In the genomic region with DNA sequence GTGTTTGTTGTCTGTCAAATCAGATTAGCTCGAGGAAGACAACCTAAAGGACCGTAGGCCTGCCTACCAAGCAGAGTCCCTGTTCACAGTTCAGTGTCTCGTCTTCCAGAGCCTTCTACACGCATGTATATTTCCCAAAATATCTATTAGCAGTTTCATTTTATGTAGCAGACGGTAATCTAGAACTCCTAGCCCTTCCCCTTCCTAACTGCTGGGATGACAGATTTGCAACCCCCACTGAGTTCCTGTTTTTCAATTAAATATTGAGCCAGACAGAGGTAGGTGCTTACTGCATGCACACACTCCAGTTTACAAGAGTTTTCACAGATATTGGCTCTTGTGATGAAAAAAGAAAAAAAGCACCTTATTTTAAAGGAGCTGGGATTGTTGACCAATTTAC, we compare ENCODE assay signal across 15 mouse cellular contexts. TPM values are rescaled to one million over a fixed set of nuclear protein-coding genes. Genes with fewer than 3 reads are reported as not detected.
DNase-seq lines count a peak whose midpoint lies in the region; ATAC-seq and TF ChIP-seq lines count a peak whose summit lies in the region.
"Had no signal": no experiment of that assay in that cellular context is flagged by ENCODE, and none has a peak within 500 bp of the region (broad histone marks: within the 10 kb centered on the region; RNA-seq: fewer than 3 reads in every experiment).

No protein-coding gene starts in this region.

- H3K4me2 ChIP-seq in heart, embryonic 11.5 days, result no peak overlapping the region
- H3K4me2 ChIP-seq: embryonic facial prominence, embryonic 13.5 days had no signal

- H3K9me3 ChIP-seq in heart, embryonic 10.5 days, result no peaks in the 10 kb centered on the region
- no peaks in the 10 kb centered on the region for H3K9me3 ChIP-seq in heart, embryonic 11.5 days (replicated peaks; ENCODE audit: control insufficient read depth, low read length)
- H3K9me3 ChIP-seq: embryonic facial prominence, embryonic 13.5 days had no signal

- ATAC-seq in heart, embryonic 11.5 days (replicated peaks; ENCODE audit: insufficient number of reproducible peaks, low FRiP score, low TSS enrichment), result no peak
- ATAC-seq: inflammation-experienced regulatory T-cells, adult 6 months had no signal

- no peaks in the 10 kb centered on the region for H3K36me3 ChIP-seq in heart, embryonic 10.5 days
- no peaks in the 10 kb centered on the region for H3K36me3 ChIP-seq in heart, embryonic 11.5 days (ENCODE audit: control insufficient read depth, insufficient read depth, low read length)
- H3K36me3 ChIP-seq in thymus, adult 2 months (ENCODE audit: control insufficient read depth, insufficient read depth, low read length), result no peaks in the 10 kb centered on the region
- H3K36me3 ChIP-seq: embryonic facial prominence, embryonic 13.5 days had no signal

- H3K27ac ChIP-seq in heart, embryonic 10.5 days, result peak overlapping the region; percentile 42
- no peak overlapping the region for H3K27ac ChIP-seq in heart, embryonic 11.5 days (ENCODE audit: low read depth, low read length)
- peak overlapping the region; percentile 45 for H3K27ac ChIP-seq in left cerebral cortex, adult 2 months
- peak overlapping the region; percentile 50; the same call in 1 of the 2 replicates for H3K27ac ChIP-seq in thymus, adult 2 months (ENCODE audit: control insufficient read depth, insufficient read depth, low read length)
- H3K27ac ChIP-seq: embryonic facial prominence, embryonic 13.5 days had no signal

- WGBS in heart, embryonic 10.5 days, result 51% methylated on average over 5 of the region's 5 CpGs
- WGBS in heart, embryonic 11.5 days (ENCODE audit: insufficient replicate concordance), result 50% methylated on average over 5 of the region's 5 CpGs
- 28% methylated on average over 5 of the region's 5 CpGs for WGBS in thymus, adult 2 months

- H3K9ac ChIP-seq in heart, embryonic 11.5 days (ENCODE audit: low read depth, low read length), result no peak overlapping the region
- H3K9ac ChIP-seq: embryonic facial prominence, embryonic 13.5 days had no signal

- H3K4me3 ChIP-seq in heart, embryonic 10.5 days, result no peak overlapping the region
- H3K4me3 ChIP-seq in heart, embryonic 11.5 days (ENCODE audit: low read depth, low read length), result no peak overlapping the region
- no peak overlapping the region for H3K4me3 ChIP-seq in left cerebral cortex, adult 2 months
- no peak overlapping the region for H3K4me3 ChIP-seq in thymus, adult 2 months (ENCODE audit: control insufficient read depth, insufficient read depth, low read length)
- H3K4me3 ChIP-seq: embryonic facial prominence, embryonic 13.5 days had no signal

- no peak for TF ChIP-seq POLR2A in thymus, adult 2 months (IDR thresholded peaks at IDR 0.05; ENCODE audit: control insufficient read depth, extremely low read depth, insufficient read depth, low read length, poor library complexity)

- intact Hi-C loops in left cerebral cortex, adult 2 months (cut with DNase I), result no loop called here

- TF ChIP-seq CTCF in left cerebral cortex, adult 2 months (IDR thresholded peaks at IDR 0.05), result no peak
- TF ChIP-seq CTCF in thymus, adult 2 months (IDR thresholded peaks at IDR 0.05; ENCODE audit: borderline replicate concordance, control insufficient read depth, extremely low read depth, insufficient read depth, low read length, poor library complexity), result no peak

- H3K27me3 ChIP-seq in heart, embryonic 10.5 days (ENCODE audit: insufficient read depth, poor library complexity, severe bottlenecking), result 0 out of 2 replicates have a peak, but pooled peaks cover 4% of the 10 kb centered on the region
- H3K27me3 ChIP-seq in heart, embryonic 11.5 days (ENCODE audit: control insufficient read depth, insufficient read depth, low read length), result no peaks in the 10 kb centered on the region
- no peaks in the 10 kb centered on the region for H3K27me3 ChIP-seq in thymus, adult 2 months (ENCODE audit: control insufficient read depth, insufficient read depth, low read length)
- H3K27me3 ChIP-seq: embryonic facial prominence, embryonic 13.5 days had no signal

- H3K4me1 ChIP-seq in heart, embryonic 10.5 days, result peaks cover 41% of the 10 kb centered on the region
- peaks cover 5% of the 10 kb centered on the region for H3K4me1 ChIP-seq in heart, embryonic 11.5 days (ENCODE audit: control insufficient read depth, insufficient read depth, low read length)
- H3K4me1 ChIP-seq in thymus, adult 2 months (replicated peaks; ENCODE audit: control insufficient read depth, insufficient read depth, low read length), result peaks cover 7% of the 10 kb centered on the region

- DNase-seq in heart, embryonic 10.5 days (ENCODE audit: low spot score), result no peak
- DNase-seq in left cerebral cortex, adult 2 months (ENCODE audit: extremely low spot score in 1 of 2, low spot score in 2 of 2), result no peak
- no peak for DNase-seq in left cerebral cortex, adult 11 months (ENCODE audit: low spot score)
- no peak for DNase-seq in thymus, adult 2 months
- no peak for DNase-seq in thymus, postnatal 10 days (ENCODE audit: low spot score in 2 of 2)
- no peak for DNase-seq in cerebellum, adult 11-12 months
- no peak for DNase-seq in right cerebral cortex, adult 18-20 months
- DNase-seq: adrenal gland, postnatal 10 days; B cell, adult 2 months; cerebellum, postnatal 36 days; kidney, postnatal 10 days; layer of hippocampus, adult 9-11 months had no signal

RNA-seq across cellular contexts. Expression of a gene that starts 16.7 kb away (rescaled TPM):
- polyA plus RNA-seq in heart, embryonic 10.5 days (2016; fragmentation: Nextera tagmentation; extraction: Ambion mirVana), result 5.6 and 6.8 TPM in 2 replicates
- 7.6 and 8.1 TPM in 2 replicates for polyA plus RNA-seq in heart, embryonic 11.5 days (2014; fragmentation: Nextera tagmentation; extraction: Ambion mirVana)
- 10 to 100 TPM; 19.9 to 26.1 TPM for total RNA-seq in left cerebral cortex, adult 2 months (2021)
- polyA plus RNA-seq in thymus, adult 2 months (2012; rRNA removed), result 28.1 and 35.3 TPM in 2 replicates

RNA-seq across cellular contexts. Expression of a gene that starts 52.3 kb away (rescaled TPM):
- polyA plus RNA-seq in heart, embryonic 10.5 days (2016; fragmentation: Nextera tagmentation; extraction: Ambion mirVana), result 27.6 and 34.2 TPM in 2 replicates
- polyA plus RNA-seq in heart, embryonic 11.5 days (2014; fragmentation: Nextera tagmentation; extraction: Ambion mirVana), result 23.2 and 25.9 TPM in 2 replicates
- 10 to 100 TPM; 28.1 to 32.9 TPM for total RNA-seq in left cerebral cortex, adult 2 months (2021)
- polyA plus RNA-seq in thymus, adult 2 months (2012; rRNA removed), result 13.6 and 14.9 TPM in 2 replicates

RNA-seq across cellular contexts. Expression of a gene that starts 52.3 kb away (rescaled TPM):
- 43.8 and 53.7 TPM in 2 replicates for polyA plus RNA-seq in heart, embryonic 10.5 days (2016; fragmentation: Nextera tagmentation; extraction: Ambion mirVana)
- 44.3 and 45.6 TPM in 2 replicates for polyA plus RNA-seq in heart, embryonic 11.5 days (2014; fragmentation: Nextera tagmentation; extraction: Ambion mirVana)
- 10 to 100 TPM; 34.8 to 38.3 TPM for total RNA-seq in left cerebral cortex, adult 2 months (2021)
- 28.3 and 31.5 TPM in 2 replicates for polyA plus RNA-seq in thymus, adult 2 months (2012; rRNA removed)
